Mouse (Mus musculus): ENCODE data around the gene Gm20388.

DNA sequence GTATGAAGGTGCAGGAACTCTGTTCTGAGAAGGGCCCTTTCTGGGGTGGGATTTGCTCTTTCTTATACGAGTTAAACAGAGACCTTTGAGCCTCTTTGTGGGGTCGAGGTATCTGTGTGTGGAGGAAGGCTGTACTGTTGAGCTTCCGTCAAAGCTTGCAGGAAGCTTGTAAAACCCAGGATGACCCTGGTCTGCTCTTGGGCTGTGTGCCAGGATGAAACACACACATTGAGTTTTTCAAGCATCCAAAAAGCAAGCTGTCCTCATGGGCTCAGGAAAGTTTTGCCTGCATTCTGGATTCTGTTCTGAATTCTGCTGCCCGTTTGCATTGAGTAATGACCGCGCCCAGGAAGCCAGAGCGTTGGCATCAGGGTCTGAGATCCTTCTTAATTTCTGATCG lies 4353.4 kb downstream of the Gm20388 start:
- no peak for TF ChIP-seq CHD2 (IDR thresholded peaks at IDR 0.05; ENCODE audit: low read depth, low read length)
- TF ChIP-seq HCFC1 (IDR thresholded peaks at IDR 0.05; ENCODE audit: borderline replicate concordance, insufficient read depth, low read length): no peak
